Mouse (Mus musculus): Measurements from ENCODE around the gene Ccn6.
A peak's percentile ranks its signal among the peaks of the same experiment; 100 is the strongest.
"Not testable (repeated sequence)": the region's sequence is repeated elsewhere in the genome, so short reads cannot be mapped to it uniquely, and the experiment has no call there.

The Ccn6 gene

DNA sequence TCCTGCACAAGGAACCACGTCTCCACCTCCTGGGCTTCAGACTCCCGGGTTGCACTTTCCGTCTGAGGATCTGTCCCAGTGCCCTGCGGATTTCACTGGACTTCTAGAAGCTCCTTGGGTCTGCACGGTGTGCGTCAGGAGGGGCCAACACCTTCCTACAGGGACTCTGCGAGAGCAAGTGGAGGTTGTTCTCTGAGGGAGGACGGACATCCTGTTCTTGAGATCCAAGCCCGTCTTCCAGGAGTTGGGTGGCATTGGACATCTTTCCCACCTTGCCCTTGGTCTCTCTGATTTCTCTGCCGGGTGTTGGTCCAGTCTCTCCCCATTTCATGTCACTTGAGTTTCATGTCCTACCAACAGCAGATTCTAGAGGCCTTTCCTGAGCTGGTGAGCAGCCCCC lies at the start of gene Ccn6:
Gene Ccn6, minus strand, starts transcription at position 101 of the 400 bp plus-strand sequence.
- no peak for DNase-seq (ENCODE audit: extremely low read depth, low read depth, low spot score)

GRCm38 (mm10) chr10:39210031-39210430 lies 46.4 kb upstream of the Ccn6 start:
- no peak for DNase-seq (ENCODE audit: extremely low read depth, low read depth, low spot score)

- DNase-seq (ENCODE audit: extremely low read depth, low read depth, low spot score): peak; percentile 78
These were observed 45.8 kb upstream of the Ccn6 start for GRCm38 (mm10) chr10:39209161-39210025.

GRCm38 (mm10) chr10:39208712-39209111 lies 45.1 kb upstream of the Ccn6 start:
- DNase-seq (ENCODE audit: extremely low read depth, low read depth, low spot score): peak; percentile 94

- DNase-seq (ENCODE audit: extremely low read depth, low read depth, low spot score): no peak
These were observed 43.8 kb upstream of the Ccn6 start for GRCm38 (mm10) chr10:39207310-39207855.

- no peak for DNase-seq (ENCODE audit: extremely low read depth, low read depth, low spot score)
These were observed 38.9 kb upstream of the Ccn6 start for GRCm38 (mm10) chr10:39202490-39202889.

- DNase-seq (ENCODE audit: extremely low read depth, low read depth, low spot score): not testable (repeated sequence)
These were observed 34.6 kb upstream of the Ccn6 start for GRCm38 (mm10) chr10:39198216-39198615.

DNA sequence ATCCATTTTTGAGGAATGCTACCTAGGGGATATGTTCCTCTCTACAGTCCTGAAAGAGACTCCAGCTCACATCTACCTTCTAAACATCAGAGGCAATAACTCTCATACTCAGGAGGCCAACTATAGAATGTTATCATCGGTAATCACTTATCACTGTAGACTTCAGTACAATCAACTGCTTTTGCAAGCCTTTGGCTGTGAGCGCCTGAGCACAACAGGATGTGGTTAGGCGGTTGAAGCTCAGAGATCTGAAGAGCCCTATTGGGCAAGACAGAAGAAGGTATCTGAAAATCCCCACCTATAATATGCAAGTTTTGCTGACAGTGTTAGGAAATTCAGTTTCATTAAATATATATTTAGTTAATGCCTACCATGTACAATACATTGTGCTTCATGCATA lies 29.1 kb upstream of the Ccn6 start:
- no peak for DNase-seq (ENCODE audit: extremely low read depth, low read depth, low spot score)

DNA sequence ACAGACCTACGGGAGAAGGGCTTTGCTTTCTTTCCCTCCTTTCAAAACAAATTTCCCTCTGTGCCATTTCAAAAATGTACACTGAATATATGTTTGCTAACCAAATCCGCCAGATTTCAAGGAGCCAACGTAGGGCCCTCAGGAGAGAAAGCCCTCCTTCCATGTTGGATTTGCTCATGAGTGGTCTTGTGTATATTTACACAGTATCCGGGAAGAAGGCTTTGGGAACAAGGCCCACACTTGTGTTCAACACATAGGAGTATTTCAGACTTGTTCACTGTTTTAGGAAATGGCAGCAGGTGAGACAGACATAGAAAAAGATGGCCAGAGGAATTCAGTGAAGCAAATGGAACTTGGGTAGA lies 21.9 kb upstream of the Ccn6 start:
- no peak for DNase-seq (ENCODE audit: extremely low read depth, low read depth, low spot score)

- no peak for DNase-seq (ENCODE audit: extremely low read depth, low read depth, low spot score)
These were observed 21.4 kb upstream of the Ccn6 start for GRCm38 (mm10) chr10:39184864-39185544.

DNA sequence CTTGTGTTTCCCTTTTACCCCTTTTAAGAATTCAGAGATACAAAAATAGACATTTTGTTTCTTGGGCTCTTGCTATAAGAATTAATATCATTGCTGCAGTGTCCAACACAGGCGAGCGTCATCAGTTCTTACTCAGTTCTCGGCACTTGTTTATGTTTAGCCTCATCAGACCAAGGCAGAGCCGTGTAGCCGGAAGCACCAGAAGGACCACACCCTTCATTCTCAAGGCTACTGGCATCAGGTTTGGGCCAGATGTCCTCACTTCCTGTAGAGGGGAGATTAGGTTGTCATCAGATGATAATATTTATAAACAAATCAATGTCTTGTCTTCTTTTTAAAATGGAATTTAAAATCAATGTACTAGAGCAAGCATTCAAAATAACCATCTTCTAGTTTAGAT lies 13.4 kb upstream of the Ccn6 start:
- no peak for DNase-seq (ENCODE audit: extremely low read depth, low read depth, low spot score)

- DNase-seq (ENCODE audit: extremely low read depth, low read depth, low spot score): no peak
These were observed 9.5 kb upstream of the Ccn6 start for GRCm38 (mm10) chr10:39173077-39173476.

GRCm38 (mm10) chr10:39172540-39172931 lies 8.9 kb upstream of the Ccn6 start:
- no peak for DNase-seq (ENCODE audit: extremely low read depth, low read depth, low spot score)

- DNase-seq (ENCODE audit: extremely low read depth, low read depth, low spot score): peak; percentile 66
These were observed 8.3 kb upstream of the Ccn6 start for GRCm38 (mm10) chr10:39171603-39172539.

DNA sequence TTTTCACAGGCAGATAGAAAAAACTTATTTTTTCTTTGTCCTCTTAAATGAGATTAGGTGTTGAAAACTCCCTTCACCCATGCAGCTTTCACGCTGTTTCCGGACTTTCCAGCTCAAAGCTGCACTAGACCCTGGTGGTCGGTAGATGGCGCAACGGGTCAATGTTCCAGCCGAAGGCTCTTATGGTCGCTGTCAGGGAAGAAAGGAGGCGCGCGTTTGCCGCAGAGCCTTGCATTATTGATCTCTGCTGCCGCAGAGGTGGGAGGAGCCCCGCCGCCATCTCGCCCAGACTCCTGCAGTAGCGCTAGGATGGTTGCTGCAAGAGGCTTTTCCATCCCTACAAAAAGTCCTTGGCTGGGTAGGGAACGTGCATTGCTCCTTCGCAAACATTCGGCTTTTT lies 7.5 kb upstream of the Ccn6 start:
- DNase-seq (ENCODE audit: extremely low read depth, low read depth, low spot score): peak; percentile 36

GRCm38 (mm10) chr10:39170706-39171105 lies 7.1 kb upstream of the Ccn6 start:
- no peak for DNase-seq (ENCODE audit: extremely low read depth, low read depth, low spot score)

- no peak for DNase-seq (ENCODE audit: extremely low read depth, low read depth, low spot score)
These were observed 6.6 kb upstream of the Ccn6 start for GRCm38 (mm10) chr10:39170181-39170580.

- DNase-seq (ENCODE audit: extremely low read depth, low read depth, low spot score): no peak
These were observed 6.0 kb upstream of the Ccn6 start for GRCm38 (mm10) chr10:39169642-39170041.

DNA sequence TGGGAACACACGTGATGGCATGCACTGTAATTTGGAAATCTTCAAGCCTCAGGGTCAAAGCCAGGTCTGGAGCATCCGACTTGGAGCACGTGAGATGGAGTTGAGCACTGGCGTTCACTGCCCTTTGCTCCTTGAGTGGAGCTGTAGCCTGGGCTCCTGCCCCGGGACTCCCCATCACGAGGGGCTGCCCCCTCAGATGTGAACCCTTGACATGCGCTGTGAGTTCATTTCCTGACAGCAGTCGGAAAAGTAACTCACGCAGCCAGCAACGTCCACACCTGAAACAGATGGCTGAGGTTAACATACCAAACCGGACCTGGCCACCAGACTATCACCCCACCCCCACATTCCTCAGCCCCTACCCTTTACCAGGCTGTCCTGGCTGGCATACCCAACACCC lies 4.0 kb upstream of the Ccn6 start:
- DNase-seq (ENCODE audit: extremely low read depth, low read depth, low spot score): no peak

DNA sequence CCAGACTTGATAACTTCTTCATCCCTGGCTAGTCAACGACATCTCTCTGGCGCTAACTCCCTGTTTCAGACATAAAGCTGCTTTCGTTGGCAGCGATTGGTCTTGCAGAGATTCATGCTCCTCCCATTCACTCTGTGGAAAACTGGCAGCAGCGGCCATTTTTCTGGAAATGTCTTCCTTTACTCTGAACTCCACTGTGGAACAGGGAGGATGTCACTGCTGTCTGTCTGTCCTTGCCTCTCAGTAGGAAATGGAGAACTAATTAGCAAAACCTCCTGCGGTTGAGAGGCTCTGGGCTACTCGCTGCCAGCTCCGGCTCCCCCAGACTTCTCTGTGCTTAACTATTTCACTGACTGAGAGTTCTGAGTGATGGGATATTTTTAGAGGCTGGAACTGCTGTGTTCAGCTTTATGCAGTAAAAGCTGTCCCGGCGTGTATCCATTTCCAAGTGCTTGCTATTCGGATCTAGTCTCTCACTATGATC lies 2.1 kb upstream of the Ccn6 start:
- no peak for DNase-seq (ENCODE audit: extremely low read depth, low read depth, low spot score)

Data from fat pad, adult 2 months (tissue).